Mouse (Mus musculus): ENCODE measurements at regions not wholly inside any gene's neighbourhood (a gene's known extent, or its start where the extent isn't known, plus 50 kb on each side); places are given as distances from the start of the nearest gene placed in this dataset.

GRCm38 (mm10) chr11:31470681-31471414, 101.0 kb upstream of the Stc2 start:
- H3K27me3 ChIP-seq (ENCODE audit: control insufficient read depth, insufficient read depth, low read length) = no peaks in the 10 kb centered on the region
- 73% methylated on average over 2 of the region's 2 CpGs for WGBS
- no peak overlapping the region for H3K27ac ChIP-seq (replicated peaks; ENCODE audit: low read depth, low read length)
- H3K9me3 ChIP-seq (ENCODE audit: control insufficient read depth, low read length) = no peaks in the 10 kb centered on the region
- H3K4me3 ChIP-seq (replicated peaks; ENCODE audit: low read depth, low read length) = no peak overlapping the region
- H3K9ac ChIP-seq (replicated peaks; ENCODE audit: low read length) = no peak overlapping the region
- no peaks in the 10 kb centered on the region for H3K36me3 ChIP-seq (ENCODE audit: control insufficient read depth, insufficient read depth, low read length)
- H3K4me1 ChIP-seq (ENCODE audit: control insufficient read depth, insufficient read depth, low read length) = no peaks in the 10 kb centered on the region
- no peak overlapping the region for H3K4me2 ChIP-seq (ENCODE audit: low read length)
- ATAC-seq (ENCODE audit: low FRiP score, low TSS enrichment) = no peak
- DNase-seq = no peak

GRCm38 (mm10) chr11:31464844-31465243, 95.0 kb upstream of the Stc2 start:
- ATAC-seq (ENCODE audit: low FRiP score, low TSS enrichment) (no peak), DNase-seq (no peak)
- Histone ChIP-seq H3K27me3 (ENCODE audit: control insufficient read depth, insufficient read depth, low read length) (no peaks in the 10 kb centered on the region), H3K9me3 (ENCODE audit: control insufficient read depth, low read length) (no peaks in the 10 kb centered on the region), H3K4me3 (replicated peaks; ENCODE audit: low read depth, low read length) (no peak overlapping the region), H3K36me3 (ENCODE audit: control insufficient read depth, insufficient read depth, low read length) (no peaks in the 10 kb centered on the region), H3K9ac (replicated peaks; ENCODE audit: low read length) (no peak overlapping the region), H3K4me2 (ENCODE audit: low read length) (no peak overlapping the region), H3K4me1 (ENCODE audit: control insufficient read depth, insufficient read depth, low read length) (no peaks in the 10 kb centered on the region), H3K27ac (replicated peaks; ENCODE audit: low read depth, low read length) (no peak overlapping the region)
- WGBS = 100% methylated on average over 1 of the region's 1 CpGs

- Histone ChIP-seq H3K27me3 (ENCODE audit: control insufficient read depth, insufficient read depth, low read length) (no peaks in the 10 kb centered on the region), H3K36me3 (ENCODE audit: control insufficient read depth, insufficient read depth, low read length) (no peaks in the 10 kb centered on the region), H3K9ac (replicated peaks; ENCODE audit: low read length) (no peak overlapping the region), H3K4me2 (ENCODE audit: low read length) (no peak overlapping the region), H3K4me3 (replicated peaks; ENCODE audit: low read depth, low read length) (no peak overlapping the region), H3K4me1 (ENCODE audit: control insufficient read depth, insufficient read depth, low read length) (no peaks in the 10 kb centered on the region), H3K9me3 (ENCODE audit: control insufficient read depth, low read length) (no peaks in the 10 kb centered on the region), H3K27ac (replicated peaks; ENCODE audit: low read depth, low read length) (no peak overlapping the region)
- no peak for ATAC-seq (ENCODE audit: low FRiP score, low TSS enrichment)
- no peak for DNase-seq
Measured at GRCm38 (mm10) chr11:31462440-31462839, 92.6 kb upstream of the Stc2 start.

- Histone ChIP-seq H3K27ac (replicated peaks; ENCODE audit: low read depth, low read length) (no peak overlapping the region), H3K4me3 (replicated peaks; ENCODE audit: low read depth, low read length) (no peak overlapping the region), H3K27me3 (ENCODE audit: control insufficient read depth, insufficient read depth, low read length) (no peaks in the 10 kb centered on the region), H3K4me2 (ENCODE audit: low read length) (no peak overlapping the region), H3K9ac (replicated peaks; ENCODE audit: low read length) (no peak overlapping the region), H3K4me1 (ENCODE audit: control insufficient read depth, insufficient read depth, low read length) (no peaks in the 10 kb centered on the region), H3K36me3 (ENCODE audit: control insufficient read depth, insufficient read depth, low read length) (no peaks in the 10 kb centered on the region), H3K9me3 (ENCODE audit: control insufficient read depth, low read length) (no peaks in the 10 kb centered on the region)
- ATAC-seq (ENCODE audit: low FRiP score, low TSS enrichment) (no peak), DNase-seq (no peak)
- WGBS = 88% methylated on average over 4 of the region's 4 CpGs
Measured at GRCm38 (mm10) chr11:31461824-31462223, 92.0 kb upstream of the Stc2 start.

- ATAC-seq (ENCODE audit: low FRiP score, low TSS enrichment) (no peak), DNase-seq (no peak)
- 84% methylated on average over 3 of the region's 3 CpGs for WGBS
- H3K9me3 ChIP-seq (ENCODE audit: control insufficient read depth, low read length) = no peaks in the 10 kb centered on the region
- no peak overlapping the region for H3K9ac ChIP-seq (replicated peaks; ENCODE audit: low read length)
- H3K4me3 ChIP-seq (replicated peaks; ENCODE audit: low read depth, low read length) = no peak overlapping the region
- no peak overlapping the region for H3K27ac ChIP-seq (replicated peaks; ENCODE audit: low read depth, low read length)
- no peaks in the 10 kb centered on the region for H3K4me1 ChIP-seq (ENCODE audit: control insufficient read depth, insufficient read depth, low read length)
- no peaks in the 10 kb centered on the region for H3K27me3 ChIP-seq (ENCODE audit: control insufficient read depth, insufficient read depth, low read length)
- H3K36me3 ChIP-seq (ENCODE audit: control insufficient read depth, insufficient read depth, low read length) = no peaks in the 10 kb centered on the region
- no peak overlapping the region for H3K4me2 ChIP-seq (ENCODE audit: low read length)
Measured at GRCm38 (mm10) chr11:31461348-31461747, 91.5 kb upstream of the Stc2 start.

GRCm38 (mm10) chr11:31427374-31427773, 57.5 kb upstream of the Stc2 start:
- peaks cover 3% of the 10 kb centered on the region for H3K9me3 ChIP-seq (ENCODE audit: control insufficient read depth, low read length)
- H3K27ac ChIP-seq (replicated peaks; ENCODE audit: low read depth, low read length) = no peak overlapping the region
- no peak overlapping the region for H3K9ac ChIP-seq (replicated peaks; ENCODE audit: low read length)
- no peaks in the 10 kb centered on the region for H3K36me3 ChIP-seq (ENCODE audit: control insufficient read depth, insufficient read depth, low read length)
- DNase-seq = no peak
- no peak overlapping the region for H3K4me2 ChIP-seq (ENCODE audit: low read length)
- H3K27me3 ChIP-seq (ENCODE audit: control insufficient read depth, insufficient read depth, low read length) = no peaks in the 10 kb centered on the region
- 96% methylated on average over 2 of the region's 2 CpGs for WGBS
- H3K4me3 ChIP-seq (replicated peaks; ENCODE audit: low read depth, low read length) = no peak overlapping the region
- ATAC-seq (ENCODE audit: low FRiP score, low TSS enrichment) = no peak
- no peaks in the 10 kb centered on the region for H3K4me1 ChIP-seq (ENCODE audit: control insufficient read depth, insufficient read depth, low read length)

Measured in midbrain, embryonic 14.5 days (tissue).